Mouse (Mus musculus): ENCODE data around the gene Ppp6r1.
A peak's percentile ranks its signal among the peaks of the same experiment; 100 is the strongest.

Gene Ppp6r1

GRCm38 (mm10) chr7:4658912-4659551 is at the start of gene Ppp6r1:
TSS of gene Ppp6r1 (minus strand) at chr7:4659019.
- peak; percentile 98 for DNase-seq

- DNase-seq, result peak; percentile 61
Observed at GRCm38 (mm10) chr7:4705098-4705497, 46.3 kb upstream of the Ppp6r1 start.

GRCm38 (mm10) chr7:4703195-4703594 is 44.4 kb upstream of the Ppp6r1 start:
- no peak for DNase-seq

- no peak for DNase-seq
Observed at GRCm38 (mm10) chr7:4702334-4702733, 43.5 kb upstream of the Ppp6r1 start.

- DNase-seq, result no peak
Observed at GRCm38 (mm10) chr7:4693004-4693403, 34.2 kb upstream of the Ppp6r1 start.

- peak; percentile 31 for DNase-seq
Observed at GRCm38 (mm10) chr7:4690951-4691653, 32.3 kb upstream of the Ppp6r1 start.

- DNase-seq, result peak; percentile 86
Observed at GRCm38 (mm10) chr7:4690387-4690786, 31.6 kb upstream of the Ppp6r1 start, which contains the start of gene Brsk1. TSS of gene Brsk1 (plus strand) at chr7:4690604.

- DNase-seq, result peak; percentile 97
Observed at GRCm38 (mm10) chr7:4684632-4685417, 26.0 kb upstream of the Ppp6r1 start, which contains the start of gene Hspbp1. TSS of gene Hspbp1 (minus strand) at chr7:4685068.

- no peak for DNase-seq
Observed at GRCm38 (mm10) chr7:4684203-4684602, 25.4 kb upstream of the Ppp6r1 start.

GRCm38 (mm10) chr7:4683307-4683706 is 24.5 kb upstream of the Ppp6r1 start:
- no peak for DNase-seq

- DNase-seq, result no peak
Observed at GRCm38 (mm10) chr7:4675200-4675599, 16.4 kb upstream of the Ppp6r1 start.

- no peak for DNase-seq
Observed at GRCm38 (mm10) chr7:4674114-4674731, 15.4 kb upstream of the Ppp6r1 start.

GRCm38 (mm10) chr7:4671956-4672355 is 13.1 kb upstream of the Ppp6r1 start:
- peak; percentile 32 for DNase-seq

- DNase-seq, result no peak
Observed at GRCm38 (mm10) chr7:4670655-4671255, 11.9 kb upstream of the Ppp6r1 start.

- no peak for DNase-seq
Observed at GRCm38 (mm10) chr7:4669156-4669555, 10.3 kb upstream of the Ppp6r1 start.

- DNase-seq, result no peak
Observed at GRCm38 (mm10) chr7:4668506-4668905, 9.7 kb upstream of the Ppp6r1 start.

GRCm38 (mm10) chr7:4666871-4667270 is 8.1 kb upstream of the Ppp6r1 start:
- DNase-seq, result no peak

GRCm38 (mm10) chr7:4663742-4664141 is 4.9 kb upstream of the Ppp6r1 start:
- DNase-seq, result no peak

GRCm38 (mm10) chr7:4663179-4663578 is 4.4 kb upstream of the Ppp6r1 start:
- DNase-seq, result no peak

GRCm38 (mm10) chr7:4659911-4660443 is 1.2 kb upstream of the Ppp6r1 start:
- DNase-seq, result no peak

- peak; percentile 72 for DNase-seq
Observed at GRCm38 (mm10) chr7:4658128-4658907, 501 bp downstream of the Ppp6r1 start.
